Mouse (Mus musculus): Measurements from ENCODE around the gene Fam133b. TPM values are rescaled to one million over a fixed set of nuclear protein-coding genes. Genes with fewer than 3 reads are reported as not detected.
"Not testable (repeated sequence)": the region's sequence is repeated elsewhere in the genome, so short reads cannot be mapped to it uniquely, and the experiment has no call there.

Fam133b gene
- polyA plus RNA-seq, 1 experiment = 51.0 TPM

DNA sequence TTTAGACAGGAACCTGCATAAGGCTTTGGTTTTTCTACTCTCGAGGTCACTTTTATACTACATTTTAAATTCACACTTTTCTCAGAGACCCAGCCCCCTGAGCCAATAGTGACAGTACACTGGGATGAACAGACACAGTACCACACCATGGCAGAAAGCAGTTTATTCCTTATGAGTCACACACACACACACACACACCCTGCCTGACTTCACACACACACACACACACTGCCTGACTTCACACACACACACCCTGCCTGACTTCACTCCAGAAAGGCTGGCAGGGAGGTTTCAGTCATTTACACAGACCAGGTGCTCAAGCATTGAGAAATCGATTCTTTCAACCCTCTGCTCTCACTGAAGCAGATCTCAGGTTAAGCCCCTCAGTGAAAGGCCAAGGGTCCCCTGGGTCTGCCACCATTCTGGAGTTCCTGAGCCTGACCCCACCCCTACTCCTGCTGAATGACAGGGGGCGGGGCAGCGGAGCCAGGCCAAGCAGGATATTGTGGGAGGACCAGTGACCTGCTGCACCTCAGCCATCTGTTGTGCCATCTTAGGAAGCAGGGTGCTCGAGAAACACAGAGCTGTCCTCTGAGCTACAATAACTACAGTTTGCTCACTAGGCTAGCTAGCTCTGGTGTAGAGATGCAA, 16.5 kb upstream of the Fam133b start:
- no peaks in the 10 kb centered on the region for H3K4me1 ChIP-seq (ENCODE audit: control insufficient read depth, insufficient read depth, low read length)
- H3K4me3 ChIP-seq (ENCODE audit: low read depth, low read length) = no peak overlapping the region
- no peaks in the 10 kb centered on the region; the same call in 1 of the 2 replicates for H3K27me3 ChIP-seq (ENCODE audit: control insufficient read depth, insufficient read depth, low read length, poor library complexity, severe bottlenecking)
- H3K9me3 ChIP-seq (replicated peaks; ENCODE audit: control insufficient read depth, insufficient read depth, low read length, poor library complexity, severe bottlenecking) = no peaks in the 10 kb centered on the region
- TF ChIP-seq POLR2A (IDR thresholded peaks at IDR 0.05; ENCODE audit: insufficient read depth, low read length) = no peak
- no peak for TF ChIP-seq EP300 (IDR thresholded peaks at IDR 0.05; ENCODE audit: insufficient read depth, low read depth, low read length)
- TF ChIP-seq CTCF (IDR thresholded peaks at IDR 0.05; ENCODE audit: low read depth, low read length) = no peak
- no peak overlapping the region for H3K27ac ChIP-seq (ENCODE audit: insufficient read depth, low read length)
- H3K36me3 ChIP-seq (ENCODE audit: control insufficient read depth, insufficient read depth, low read length, poor library complexity, severe bottlenecking) = no peaks in the 10 kb centered on the region
- H3K9ac ChIP-seq (ENCODE audit: low read depth, poor library complexity, severe bottlenecking) = no peak overlapping the region

DNA sequence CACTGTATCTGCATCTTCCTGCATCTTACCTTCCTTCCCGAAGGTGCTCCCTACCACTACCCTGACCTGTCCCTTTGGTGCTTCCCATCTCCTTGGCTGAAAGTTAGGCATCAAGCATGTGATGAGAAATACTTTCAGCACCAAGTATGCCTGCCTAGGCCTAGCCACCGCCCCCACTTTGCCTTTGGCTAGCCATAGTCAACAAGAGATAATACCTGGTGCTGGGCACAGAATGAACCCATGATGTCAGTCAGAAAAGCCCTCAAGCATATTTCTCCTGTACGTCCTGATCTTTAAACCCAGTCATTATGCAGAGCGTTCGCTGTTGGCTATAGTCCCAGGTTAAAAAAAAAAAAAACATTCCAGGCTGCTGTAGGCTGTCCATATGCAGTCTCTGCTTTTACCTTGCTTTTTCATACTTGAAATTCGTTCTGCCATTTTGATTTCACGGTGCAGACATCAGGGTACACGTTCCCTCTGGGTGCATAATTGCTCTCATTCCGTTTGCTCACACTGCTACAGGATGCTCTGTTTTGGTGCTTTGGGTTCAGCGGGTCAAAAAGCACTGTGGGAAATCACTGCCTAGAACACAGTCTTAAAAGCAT, 13.9 kb upstream of the Fam133b start:
- TF ChIP-seq CTCF (IDR thresholded peaks at IDR 0.05; ENCODE audit: low read depth, low read length) = no peak
- no peak for TF ChIP-seq EP300 (IDR thresholded peaks at IDR 0.05; ENCODE audit: insufficient read depth, low read depth, low read length)
- TF ChIP-seq POLR2A (IDR thresholded peaks at IDR 0.05; ENCODE audit: insufficient read depth, low read length) = no peak
- H3K9me3 ChIP-seq (replicated peaks; ENCODE audit: control insufficient read depth, insufficient read depth, low read length, poor library complexity, severe bottlenecking) = no peaks in the 10 kb centered on the region
- no peak overlapping the region for H3K9ac ChIP-seq (ENCODE audit: low read depth, poor library complexity, severe bottlenecking)
- no peaks in the 10 kb centered on the region; the same call in 1 of the 2 replicates for H3K27me3 ChIP-seq (ENCODE audit: control insufficient read depth, insufficient read depth, low read length, poor library complexity, severe bottlenecking)
- no peak overlapping the region for H3K4me3 ChIP-seq (ENCODE audit: low read depth, low read length)
- H3K4me1 ChIP-seq (ENCODE audit: control insufficient read depth, insufficient read depth, low read length) = no peaks in the 10 kb centered on the region
- no peak overlapping the region for H3K27ac ChIP-seq (ENCODE audit: insufficient read depth, low read length)
- H3K36me3 ChIP-seq (ENCODE audit: control insufficient read depth, insufficient read depth, low read length, poor library complexity, severe bottlenecking) = no peaks in the 10 kb centered on the region

DNA sequence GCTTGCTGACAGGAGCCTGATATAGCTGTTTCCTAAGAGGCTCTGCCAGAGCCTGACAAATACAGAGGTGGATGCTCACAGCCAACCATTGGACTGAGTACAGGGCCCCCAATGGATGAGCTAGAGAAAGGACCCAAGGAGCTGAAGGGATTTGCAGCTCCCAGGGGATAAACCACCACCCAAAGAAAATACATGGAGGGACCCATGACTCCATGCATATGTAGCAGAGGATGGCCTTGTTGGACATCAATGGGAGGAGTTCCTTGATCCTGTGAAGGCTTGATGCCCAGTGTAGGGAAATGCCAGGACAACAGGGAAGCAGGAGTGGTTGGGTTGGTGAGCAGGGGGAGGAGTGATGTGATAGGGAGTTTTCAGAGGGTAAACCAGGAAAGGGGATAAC, 11.6 kb upstream of the Fam133b start:
- H3K9ac ChIP-seq (ENCODE audit: low read depth, poor library complexity, severe bottlenecking); H3K9me3 ChIP-seq (replicated peaks; ENCODE audit: control insufficient read depth, insufficient read depth, low read length, poor library complexity, severe bottlenecking); H3K27me3 ChIP-seq (ENCODE audit: control insufficient read depth, insufficient read depth, low read length, poor library complexity, severe bottlenecking); H3K4me3 ChIP-seq (ENCODE audit: low read depth, low read length); H3K36me3 ChIP-seq (ENCODE audit: control insufficient read depth, insufficient read depth, low read length, poor library complexity, severe bottlenecking); H3K27ac ChIP-seq (ENCODE audit: insufficient read depth, low read length); H3K4me1 ChIP-seq (ENCODE audit: control insufficient read depth, insufficient read depth, low read length): not testable (repeated sequence)

DNA sequence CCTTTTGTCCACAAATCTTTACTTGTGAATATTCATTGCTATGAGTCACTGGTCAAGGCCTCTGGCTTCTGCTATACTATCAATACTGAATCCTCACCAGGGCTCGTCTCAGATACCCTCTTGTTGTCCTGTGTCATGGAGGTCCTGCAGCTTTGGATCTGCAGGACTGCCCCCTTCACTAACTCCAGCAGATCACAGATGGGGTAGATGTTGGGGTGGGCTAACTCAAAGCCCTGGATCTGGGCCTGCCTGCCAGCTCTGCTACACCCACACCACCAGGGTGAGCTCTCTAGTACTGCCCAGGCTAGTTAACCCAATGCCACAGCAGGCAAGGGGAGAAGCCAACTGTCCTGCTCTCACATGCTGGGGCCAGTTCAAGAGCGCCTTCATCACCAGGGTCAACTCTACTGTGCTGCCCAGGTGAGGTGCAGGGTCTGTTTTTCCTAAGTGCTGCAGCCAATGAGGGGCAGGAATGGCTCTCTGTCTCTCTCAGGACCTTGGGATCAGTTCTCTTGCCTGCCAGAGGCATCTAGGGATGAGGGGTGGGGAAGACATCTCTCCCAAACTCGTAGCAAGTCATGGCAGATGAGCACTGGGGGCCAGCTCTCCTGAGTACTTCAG, 6.9 kb upstream of the Fam133b start:
- no peak for TF ChIP-seq EP300 (IDR thresholded peaks at IDR 0.05; ENCODE audit: insufficient read depth, low read depth, low read length)
- TF ChIP-seq CTCF (IDR thresholded peaks at IDR 0.05; ENCODE audit: low read depth, low read length) = no peak
- no peak for TF ChIP-seq POLR2A (IDR thresholded peaks at IDR 0.05; ENCODE audit: insufficient read depth, low read length)
- Histone ChIP-seq H3K4me1 (ENCODE audit: control insufficient read depth, insufficient read depth, low read length) (no peaks in the 10 kb centered on the region), H3K36me3 (ENCODE audit: control insufficient read depth, insufficient read depth, low read length, poor library complexity, severe bottlenecking) (no peaks in the 10 kb centered on the region), H3K4me3 (ENCODE audit: low read depth, low read length) (no peak overlapping the region), H3K9me3 (replicated peaks; ENCODE audit: control insufficient read depth, insufficient read depth, low read length, poor library complexity, severe bottlenecking) (no peaks in the 10 kb centered on the region), H3K27ac (ENCODE audit: insufficient read depth, low read length) (no peak overlapping the region), H3K9ac (ENCODE audit: low read depth, poor library complexity, severe bottlenecking) (no peak overlapping the region), H3K27me3 (ENCODE audit: control insufficient read depth, insufficient read depth, low read length, poor library complexity, severe bottlenecking) (no peaks in the 10 kb centered on the region)

DNA sequence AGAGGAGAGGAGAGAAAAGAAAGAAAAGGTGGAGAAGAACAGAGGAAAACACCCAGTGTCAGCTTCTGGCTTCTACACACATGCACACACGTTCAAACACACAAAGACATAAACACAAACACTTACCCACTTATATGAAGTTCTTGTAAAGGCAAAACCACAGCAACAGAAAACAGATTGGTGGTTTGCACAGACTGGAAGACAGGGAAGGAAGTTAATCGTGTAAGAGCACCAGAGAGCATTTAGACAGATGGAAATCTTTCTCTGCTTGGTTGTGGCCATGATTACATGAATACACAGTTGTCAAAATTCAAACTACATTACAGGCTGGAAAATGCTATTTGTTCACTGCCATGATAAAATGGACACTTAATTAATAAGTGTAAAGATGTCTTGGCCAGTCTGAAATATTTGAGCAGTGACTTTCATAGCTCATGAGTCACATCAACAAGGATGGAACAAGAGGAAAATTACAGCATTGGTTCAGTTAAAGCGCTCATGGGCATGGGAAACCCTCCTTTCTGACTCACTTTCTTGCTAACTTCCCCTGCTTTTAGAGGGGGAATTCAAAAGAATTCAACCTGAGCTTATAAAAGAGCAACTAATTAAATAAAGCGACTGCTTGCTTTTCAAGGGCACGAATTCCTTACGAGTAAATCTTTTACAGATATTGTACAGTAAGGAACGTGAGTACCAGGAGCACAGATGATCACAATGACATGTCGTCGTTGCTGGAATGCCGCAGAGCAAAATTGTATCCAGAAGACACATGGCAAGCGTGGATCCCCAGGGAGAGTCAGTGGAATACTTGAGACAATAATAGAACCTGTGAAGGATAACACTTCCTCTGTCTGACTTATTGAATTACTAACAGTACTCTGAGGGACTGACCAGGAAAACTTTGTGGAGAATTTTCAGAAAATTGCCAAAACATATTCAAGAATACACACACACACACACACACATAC, 4.8 kb upstream of the Fam133b start:
- no peak overlapping the region for H3K27ac ChIP-seq (ENCODE audit: insufficient read depth, low read length)
- no peaks in the 10 kb centered on the region for H3K4me1 ChIP-seq (ENCODE audit: control insufficient read depth, insufficient read depth, low read length)
- no peaks in the 10 kb centered on the region for H3K36me3 ChIP-seq (ENCODE audit: control insufficient read depth, insufficient read depth, low read length, poor library complexity, severe bottlenecking)
- no peak overlapping the region for H3K4me3 ChIP-seq (ENCODE audit: low read depth, low read length)
- H3K27me3 ChIP-seq (ENCODE audit: control insufficient read depth, insufficient read depth, low read length, poor library complexity, severe bottlenecking) = no peaks in the 10 kb centered on the region
- H3K9me3 ChIP-seq (replicated peaks; ENCODE audit: control insufficient read depth, insufficient read depth, low read length, poor library complexity, severe bottlenecking) = no peaks in the 10 kb centered on the region
- H3K9ac ChIP-seq (ENCODE audit: low read depth, poor library complexity, severe bottlenecking) = no peak overlapping the region
- no peak for TF ChIP-seq CTCF (IDR thresholded peaks at IDR 0.05; ENCODE audit: low read depth, low read length)
- no peak for TF ChIP-seq EP300 (IDR thresholded peaks at IDR 0.05; ENCODE audit: insufficient read depth, low read depth, low read length)
- TF ChIP-seq POLR2A (IDR thresholded peaks at IDR 0.05; ENCODE audit: insufficient read depth, low read length) = no peak

Data from ES-Bruce4 (cell line).